Mouse (Mus musculus) embryo, embryonic 11 days (tissue): ENCODE measurements at regions not wholly inside any gene's neighbourhood (a gene's known extent, or its start where the extent isn't known, plus 50 kb on each side); places are given as distances from the start of the nearest gene placed in this dataset.
A peak's percentile ranks its signal among the peaks of the same experiment; 100 is the strongest.

ENCODE experiments used
- DNase-seq: peaks from one replicate; pipeline ENCODE4 v3.0.0-alpha.2; 2015

DNA sequence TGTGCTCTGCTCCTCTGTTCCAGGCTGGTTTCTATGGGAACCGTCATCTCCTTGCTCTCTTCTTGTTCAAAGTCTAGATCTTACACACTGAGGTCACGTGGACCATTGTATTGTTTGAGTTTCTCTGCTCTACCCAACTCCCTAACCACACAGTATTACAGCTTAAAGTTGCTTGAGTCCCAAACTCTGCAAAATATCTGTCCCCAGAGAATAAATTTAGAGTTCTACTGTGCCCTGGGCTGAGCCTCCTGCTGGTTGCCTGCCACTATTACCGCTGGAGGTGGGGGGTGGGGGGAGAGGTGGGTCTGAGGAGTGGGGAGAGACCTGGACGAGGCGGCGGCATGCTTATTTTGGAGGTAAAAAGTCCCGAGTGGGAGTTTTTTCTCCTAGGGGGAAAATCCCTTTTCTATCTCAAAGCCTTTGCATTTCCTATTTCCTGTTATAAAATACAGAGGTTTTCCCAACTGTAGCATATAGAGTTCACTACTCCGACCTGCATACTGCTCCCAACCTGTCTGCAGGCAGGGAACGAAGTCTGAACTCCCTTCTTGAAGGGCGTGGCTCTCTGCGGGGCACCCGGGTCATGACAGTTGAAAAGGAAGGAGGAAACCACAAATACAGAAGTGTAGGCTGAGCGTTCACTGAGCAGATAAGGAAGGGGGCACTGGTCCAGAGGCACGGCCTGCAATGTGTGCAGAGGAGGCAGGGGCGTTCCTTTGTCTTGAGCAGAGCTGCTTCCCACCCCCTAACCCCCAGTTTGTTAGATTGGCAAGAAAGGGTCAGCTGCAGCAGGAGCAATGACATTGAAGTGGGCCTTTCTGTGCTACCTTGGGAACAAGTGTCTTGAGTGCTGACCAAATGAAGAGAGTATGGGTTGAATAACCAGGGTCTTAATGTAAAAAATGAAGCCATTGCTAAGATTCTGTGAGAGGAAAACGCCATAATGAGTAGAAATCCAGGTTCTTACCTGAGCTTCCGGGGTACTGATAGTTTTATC is 188.7 kb downstream of the Akap7 start:
- no peak for DNase-seq

GRCm38 (mm10) chr10:25114316-25114715 is 187.0 kb upstream of the Arg1 start:
- no peak for DNase-seq

DNA sequence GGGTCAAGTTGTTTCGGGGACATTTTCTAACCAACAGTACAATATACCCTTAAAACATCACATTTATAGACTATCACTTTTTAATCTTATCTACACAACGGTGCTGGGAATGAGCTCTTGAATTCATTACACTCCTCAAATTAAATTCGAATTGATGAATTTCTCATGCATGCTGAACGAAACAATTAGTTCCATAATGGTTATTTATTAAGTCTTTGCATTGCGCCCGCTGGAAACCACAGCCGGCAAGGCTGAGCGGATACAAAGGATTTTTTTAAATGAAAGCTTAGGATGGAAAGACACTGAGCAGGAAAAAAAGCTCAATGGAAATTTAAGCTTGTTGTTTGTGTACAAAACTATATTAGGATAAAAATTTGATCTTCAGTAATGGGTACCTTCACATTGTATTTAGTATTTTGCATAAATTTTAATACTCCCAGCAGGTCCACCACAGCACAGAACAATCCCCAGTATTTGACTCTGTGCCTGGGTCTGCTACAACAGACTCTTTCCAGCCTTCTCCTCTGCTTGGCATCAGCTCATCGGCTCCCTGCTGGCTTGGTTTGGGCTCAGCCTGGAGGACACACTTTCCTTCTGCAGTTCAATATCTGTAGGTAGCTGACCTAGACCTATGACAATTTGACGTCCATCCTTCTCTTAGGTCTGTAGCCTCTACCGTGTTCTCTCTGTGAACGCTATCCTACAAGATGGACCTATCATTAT is 185.3 kb upstream of the Arg1 start:
- DNase-seq = peak; percentile 17

- DNase-seq = peak; percentile 72
Measured at GRCm38 (mm10) chr10:25111636-25112422, 184.5 kb upstream of the Arg1 start.

GRCm38 (mm10) chr10:25111181-25111580 is 183.9 kb upstream of the Arg1 start:
- no peak for DNase-seq

DNA sequence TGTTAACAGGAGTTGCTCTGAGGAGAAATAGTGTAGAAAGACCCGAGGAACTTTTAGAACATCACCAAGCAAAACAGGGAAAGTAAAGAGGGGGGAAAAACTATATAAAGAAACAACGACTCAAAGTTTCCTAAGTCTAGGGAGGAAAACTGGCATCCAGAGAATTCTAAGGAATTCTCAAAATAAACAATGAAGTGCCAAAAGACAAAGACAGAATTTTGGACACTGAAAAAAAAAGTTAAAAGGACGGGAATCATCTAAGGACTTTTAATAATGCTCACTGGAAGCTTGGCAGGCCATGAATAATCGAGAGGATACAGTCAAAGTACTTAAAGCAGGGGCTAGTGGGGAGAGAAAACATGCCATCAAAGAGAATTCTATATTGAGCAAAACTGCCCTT is 170.8 kb upstream of the Arg1 start:
- DNase-seq = no peak

DNA sequence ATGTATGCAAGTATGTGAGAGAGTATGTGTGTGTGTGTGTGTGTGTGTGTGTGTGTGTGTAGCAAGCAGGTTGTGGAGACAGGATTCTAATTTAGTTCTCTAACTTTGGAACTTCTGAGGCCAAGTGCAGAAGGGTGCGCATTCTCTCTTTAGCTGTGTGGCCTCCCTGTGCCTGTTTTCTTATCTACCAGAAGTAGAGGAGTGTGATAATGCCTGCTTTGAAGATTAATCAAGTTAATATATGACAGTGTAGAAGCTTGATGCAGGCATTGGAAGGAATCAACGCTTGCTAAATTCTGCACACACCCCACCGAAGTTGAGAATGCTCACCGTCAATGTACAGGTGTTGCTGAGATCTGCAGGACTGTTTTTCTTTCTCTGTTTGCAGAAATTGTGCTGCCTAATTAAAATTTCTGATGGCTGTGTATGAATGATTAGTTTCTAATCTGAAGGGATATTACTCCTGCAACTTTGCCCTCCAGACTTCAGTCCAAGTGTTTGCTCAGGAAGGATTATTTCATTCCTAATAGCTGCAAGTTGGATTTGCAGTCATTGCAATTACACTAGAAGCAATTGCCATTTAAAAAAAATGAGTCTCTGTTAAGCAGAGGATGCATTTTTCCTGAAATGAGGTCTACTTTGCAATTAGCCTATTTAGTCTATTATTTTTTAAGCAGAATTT is 162.6 kb upstream of the Arg1 start:
- DNase-seq = no peak

GRCm38 (mm10) chr10:25086745-25087144 is 159.5 kb upstream of the Arg1 start:
- DNase-seq = no peak

DNA sequence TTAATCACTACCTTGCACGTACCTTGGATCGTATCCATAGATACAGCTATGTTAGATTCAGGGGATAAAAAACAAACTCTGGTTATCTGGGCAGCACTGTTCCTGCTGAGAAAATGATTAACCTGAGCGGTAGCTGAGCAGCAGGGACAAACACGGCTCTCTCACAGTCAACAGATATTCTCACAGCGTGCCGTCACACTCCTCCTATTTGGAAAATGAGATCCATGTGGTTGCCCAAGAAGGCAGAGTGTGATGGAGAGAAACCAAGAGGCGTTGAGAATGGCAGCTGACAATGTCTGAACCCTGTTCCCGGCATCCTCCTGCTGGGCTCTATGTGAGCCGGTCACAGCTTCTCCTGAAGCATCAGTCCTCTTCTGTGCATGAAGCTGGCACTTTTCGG is 155.6 kb upstream of the Arg1 start:
- no peak for DNase-seq

DNA sequence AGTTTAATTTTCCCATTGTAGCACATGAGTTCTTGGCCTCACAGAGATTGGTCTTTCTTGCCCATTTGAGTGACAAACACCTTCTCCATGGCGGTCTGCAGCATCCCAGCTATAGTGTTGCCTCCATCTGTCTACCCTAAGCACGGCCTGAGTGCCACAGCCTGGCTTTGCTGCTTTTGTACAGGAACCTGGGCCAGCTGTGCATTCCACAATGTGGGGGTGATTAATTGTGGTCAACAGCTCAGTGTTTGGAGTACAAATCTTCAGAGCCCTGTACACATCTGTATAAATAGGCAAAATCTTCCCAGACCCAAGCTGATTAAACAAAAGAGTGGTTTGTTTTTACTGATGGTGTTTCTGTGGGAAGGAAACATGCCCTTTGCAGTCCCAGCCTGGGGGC is 145.3 kb upstream of the Arg1 start:
- DNase-seq = peak; percentile 57

DNA sequence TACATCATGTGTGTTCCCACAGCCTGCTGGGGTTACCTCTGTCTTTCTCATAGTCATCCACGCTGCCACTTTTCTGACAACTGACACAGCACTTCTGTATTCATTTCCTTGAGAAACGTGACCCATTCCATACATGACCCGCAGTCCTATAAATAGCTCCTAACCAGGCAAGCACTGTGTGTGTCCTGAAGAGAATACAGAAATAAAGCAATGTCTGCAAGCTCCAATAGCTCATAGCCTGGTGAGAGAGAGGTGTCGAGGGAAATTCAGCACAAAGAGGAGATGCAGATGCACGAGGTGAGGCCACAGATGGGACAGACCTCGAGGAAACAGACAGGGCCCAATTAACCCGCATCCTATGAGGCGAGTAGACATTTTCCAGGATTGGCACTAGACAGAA is 141.0 kb upstream of the Arg1 start:
- no peak for DNase-seq

DNA sequence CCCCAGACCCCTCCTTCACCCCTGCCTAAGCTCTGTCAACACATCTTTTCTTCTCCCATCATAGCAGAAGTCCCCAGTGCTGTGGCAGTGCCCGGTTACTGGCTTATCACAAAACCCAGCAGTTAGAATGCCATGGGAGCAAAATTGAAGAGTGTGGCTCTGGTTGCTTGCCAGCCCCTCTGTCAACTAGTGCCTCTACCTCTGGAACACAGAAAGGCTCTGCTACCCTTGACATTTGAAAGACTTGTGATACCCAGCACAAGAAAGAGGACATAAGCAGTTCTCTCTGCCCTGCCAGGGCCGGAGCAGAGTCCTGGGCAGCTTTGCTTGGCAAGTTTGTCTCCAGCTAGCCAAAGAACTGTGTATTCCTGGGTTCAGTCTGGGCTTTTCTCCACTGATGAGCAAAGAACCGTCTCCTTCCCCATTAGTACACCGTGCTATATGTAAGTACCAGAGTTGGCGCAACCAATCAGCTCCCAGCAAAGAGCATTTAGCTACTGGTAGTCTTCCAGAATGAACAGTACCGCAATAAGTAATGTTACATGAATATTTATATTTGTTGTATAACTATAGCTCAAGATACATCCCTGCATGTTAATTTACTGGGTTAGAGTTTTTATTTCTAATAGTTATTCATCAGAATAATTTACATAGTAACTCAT is 137.5 kb upstream of the Arg1 start:
- DNase-seq = no peak

DNA sequence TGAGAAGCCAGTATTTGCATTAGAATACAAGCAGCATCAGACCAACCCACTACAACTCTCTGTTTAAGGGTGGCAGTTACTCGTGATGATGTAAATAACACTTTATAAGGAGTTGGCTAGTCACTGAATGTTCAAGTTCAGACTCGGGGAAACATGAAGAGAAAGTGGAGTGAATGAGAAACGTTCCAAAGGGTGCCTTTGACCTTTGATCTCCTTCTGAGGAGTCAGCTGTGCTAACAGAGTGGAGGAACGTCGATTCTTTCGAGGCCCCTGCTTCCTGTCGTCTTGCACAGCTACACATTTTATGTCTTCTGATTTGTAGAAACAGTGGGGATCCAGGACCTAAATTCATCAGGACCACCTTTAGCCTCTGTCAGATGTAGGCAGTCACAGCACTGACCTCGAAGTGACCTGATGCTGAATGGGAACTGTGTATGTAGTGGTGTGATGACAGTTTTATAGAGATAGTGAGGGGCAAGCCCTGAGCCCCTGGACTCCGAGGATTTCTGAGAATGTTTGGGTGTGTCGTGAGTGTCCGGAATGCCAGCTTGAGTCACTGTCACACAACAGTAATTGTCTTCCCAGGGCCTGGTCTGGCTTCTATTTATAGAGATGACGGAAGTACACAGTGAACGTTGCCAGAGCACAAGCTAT is 134.2 kb upstream of the Arg1 start:
- peak; percentile 48 for DNase-seq

- DNase-seq = no peak
Measured at GRCm38 (mm10) chr10:25058694-25059093, 131.4 kb upstream of the Arg1 start.

GRCm38 (mm10) chr10:25051998-25052397 is 124.7 kb upstream of the Arg1 start:
- DNase-seq = no peak

DNA sequence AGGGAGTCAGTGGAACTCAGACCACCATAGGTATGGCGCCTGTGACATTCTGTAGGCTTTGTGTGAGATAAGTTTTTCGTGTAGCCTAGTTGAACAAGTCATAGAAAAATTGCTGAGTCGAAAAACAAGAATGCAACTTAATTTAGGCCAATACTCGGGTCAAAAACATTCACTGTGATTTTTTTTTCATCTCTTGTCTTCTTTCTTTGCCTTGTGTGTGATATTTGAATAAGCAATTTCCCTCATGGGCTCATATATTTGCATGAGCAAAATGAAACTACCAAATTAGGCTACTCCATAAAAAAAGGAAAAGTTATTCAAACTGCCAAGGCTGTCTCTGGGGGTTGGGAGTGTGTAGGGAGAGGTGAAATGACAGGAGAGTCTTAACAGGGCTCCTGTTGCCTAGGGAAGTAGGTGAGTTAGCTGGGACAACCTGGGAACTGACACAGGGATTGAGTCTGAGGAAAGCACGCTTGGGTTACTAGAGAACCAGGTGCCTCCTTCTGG is 124.1 kb upstream of the Arg1 start:
- DNase-seq = no peak

DNA sequence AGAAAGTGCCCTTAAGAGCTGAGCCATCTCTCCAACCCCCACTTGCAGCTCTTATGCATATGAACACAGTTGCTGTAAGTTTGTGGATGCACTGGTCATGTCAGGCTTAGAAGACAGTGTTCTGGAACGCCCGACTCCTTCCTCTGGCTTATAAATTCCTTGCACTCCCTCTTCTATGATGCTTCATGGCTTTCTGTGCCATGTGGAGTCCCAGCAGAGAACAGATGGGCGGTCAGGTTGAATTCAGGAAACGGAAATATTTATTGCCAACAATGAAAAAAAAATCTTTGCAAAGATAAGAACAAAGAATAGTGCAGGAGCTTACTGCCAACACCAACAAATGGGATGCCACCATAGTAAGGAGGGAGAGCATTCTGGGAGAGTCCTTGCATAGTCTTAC is 113.9 kb upstream of the Arg1 start:
- no peak for DNase-seq

DNA sequence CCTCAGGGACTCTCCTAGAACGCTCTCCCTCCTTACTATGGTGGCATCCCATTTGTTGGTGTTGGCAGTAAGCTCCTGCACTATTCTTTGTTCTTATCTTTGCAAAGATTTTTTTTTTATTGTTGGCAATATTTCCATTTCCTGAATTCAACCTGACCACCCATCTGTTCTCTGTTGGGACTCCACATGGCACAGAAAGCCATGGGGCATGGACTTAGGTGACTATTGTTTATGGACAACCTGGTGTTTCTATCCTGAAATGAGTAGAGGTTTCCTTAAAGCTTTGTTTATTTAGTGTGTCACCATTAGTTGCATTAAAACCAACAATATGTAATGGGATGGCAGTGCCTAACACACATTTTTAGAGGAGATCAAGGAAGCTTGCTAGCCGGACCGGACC is 112.6 kb upstream of the Arg1 start:
- DNase-seq = no peak

DNA sequence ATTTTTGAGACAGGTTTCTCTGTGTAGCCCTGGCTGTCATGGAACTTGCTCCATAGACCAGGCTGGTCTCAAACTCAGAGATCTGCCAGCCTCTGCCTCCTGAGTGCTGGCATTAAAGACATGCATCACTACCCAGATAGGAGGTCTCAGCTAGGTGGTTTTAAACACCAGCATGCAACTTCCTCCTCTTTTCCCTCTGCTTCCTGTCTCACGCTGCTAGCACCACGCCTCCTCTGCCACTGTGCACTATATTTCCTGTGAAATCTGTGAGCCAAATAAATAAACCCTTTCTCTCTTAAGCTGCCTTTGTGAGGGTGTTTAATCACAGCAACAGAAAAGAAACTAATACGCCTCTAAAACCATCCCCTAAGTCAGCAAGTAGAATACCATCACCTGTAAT is 109.6 kb upstream of the Arg1 start:
- no peak for DNase-seq

DNA sequence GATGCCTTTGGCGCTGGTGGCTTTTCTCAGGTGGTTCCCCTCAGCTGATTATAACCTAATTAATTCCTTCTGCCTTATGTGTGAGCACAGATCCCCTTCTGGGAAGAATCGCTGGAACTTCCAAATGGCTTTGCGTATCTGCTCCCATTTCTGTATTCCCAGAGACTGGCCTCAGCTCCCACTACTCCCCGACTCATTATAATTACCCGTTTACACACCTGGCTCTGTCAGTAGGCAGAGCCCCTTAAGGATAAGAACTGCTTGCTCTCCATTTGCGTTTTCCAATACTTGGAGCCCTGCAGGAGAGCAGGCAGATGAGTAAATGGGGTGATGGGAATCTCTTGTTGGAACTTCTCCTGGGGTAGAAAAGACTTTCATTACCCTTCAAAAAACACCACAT is 108.1 kb upstream of the Arg1 start:
- no peak for DNase-seq

GRCm38 (mm10) chr10:25032625-25033024 is 105.3 kb upstream of the Arg1 start:
- no peak for DNase-seq
